Mouse (Mus musculus) T-helper 17 cell (primary cell): ENCODE measurements at regions not wholly inside any gene's neighbourhood (a gene's known extent, or its start where the extent isn't known, plus 50 kb on each side); places are given as distances from the start of the nearest gene placed in this dataset.

ENCODE experiments used
- in situ Hi-C, 2 experiments: fragments of 300-600 bp; cut with MboI, MseI; formaldehyde crosslinking; loops; 1 replicate in 1 of 2; 2 replicates in 1 of 2; pipeline ENCODE4 v1.15.1; 2025; ENCODE audit warnings: high pct_unique_total_duplicates in 2 of 2

DNA sequence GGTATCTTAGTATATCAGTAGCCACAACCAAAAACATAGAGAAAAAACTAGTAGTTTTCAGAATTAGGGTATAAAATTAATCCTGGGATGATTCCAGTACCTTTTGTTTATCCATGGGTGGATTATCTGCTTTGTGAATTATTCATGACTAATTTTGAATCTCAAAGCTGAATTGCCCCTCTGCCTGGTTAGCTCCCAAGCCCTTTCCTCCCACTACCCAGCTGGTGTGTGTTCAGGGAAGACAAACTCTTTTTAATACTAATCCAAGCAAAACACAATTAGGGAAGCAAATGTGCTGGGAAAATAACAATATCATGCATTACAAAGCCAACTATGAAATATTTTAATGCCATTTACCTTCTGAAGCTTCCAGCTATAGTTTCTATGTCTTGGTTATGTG, 347.4 kb downstream of the Gm43517 start:
- in situ Hi-C loops = no loop called here

GRCm38 (mm10) chr12:49737100-49737499, 352.1 kb downstream of the Gm43517 start:
- in situ Hi-C loops = no loop called here

DNA sequence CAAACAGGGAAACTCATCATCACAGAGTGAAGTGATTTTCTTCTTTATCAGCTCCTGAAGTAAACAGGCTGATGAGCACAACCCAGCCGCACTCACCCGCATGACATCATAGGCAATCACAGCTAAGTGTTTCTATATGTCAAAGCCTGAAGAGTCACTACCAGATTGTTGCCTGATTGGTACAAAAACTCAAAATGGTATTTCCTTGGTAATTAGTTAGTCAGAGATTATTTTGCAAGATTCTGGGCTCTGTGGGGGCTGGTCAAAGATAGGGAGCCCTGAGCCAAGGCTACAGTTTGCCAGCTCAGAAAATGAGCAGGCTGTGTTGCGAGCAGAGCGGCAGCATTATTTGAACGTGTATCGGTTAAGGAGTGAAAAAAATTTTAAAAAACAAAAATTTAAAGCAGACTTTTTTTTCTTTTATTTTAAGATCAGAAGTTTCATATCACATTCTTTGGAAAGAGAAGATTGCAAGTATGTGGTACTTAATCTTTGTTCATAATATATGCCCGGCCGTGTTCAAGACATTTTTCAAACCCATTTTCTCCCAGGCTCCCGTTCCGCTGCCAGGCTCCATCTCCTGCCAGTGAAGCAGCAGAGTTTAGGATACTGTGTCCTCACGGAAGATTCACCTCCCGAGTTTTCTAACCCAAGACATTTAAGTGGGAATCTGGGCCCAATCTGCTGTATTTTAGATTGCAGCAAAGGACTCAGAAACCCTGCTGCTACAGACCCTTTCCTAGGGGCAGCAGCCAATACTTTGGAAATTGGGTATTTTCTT, 355.2 kb downstream of the Gm43517 start:
- in situ Hi-C loops = no loop called here

DNA sequence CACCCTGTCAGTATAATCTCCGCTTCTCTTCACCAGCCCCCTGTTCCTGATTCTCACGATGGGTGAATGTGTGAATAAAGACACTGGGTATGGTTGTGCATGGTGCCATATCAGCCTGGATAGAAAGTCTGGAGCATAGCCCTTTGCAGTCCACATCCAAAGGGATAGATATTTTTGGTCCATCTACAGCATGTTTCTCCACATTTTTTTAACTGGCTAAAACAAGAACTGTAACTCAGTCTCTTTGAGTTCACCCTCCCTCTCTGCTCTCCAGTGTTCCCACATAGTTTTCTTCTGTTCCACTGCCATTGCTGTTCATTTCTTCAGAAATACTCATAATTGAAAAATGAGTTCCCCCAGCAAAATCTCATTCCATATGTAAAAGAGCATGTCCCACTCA, 358.4 kb downstream of the Gm43517 start:
- in situ Hi-C loops = no loop called here

- in situ Hi-C loops = no loop called here
Observed at GRCm38 (mm10) chr12:49747081-49747480, 362.1 kb downstream of the Gm43517 start.

- in situ Hi-C loops = no loop called here
Observed at GRCm38 (mm10) chr12:49758391-49758790, 373.4 kb downstream of the Gm43517 start.

DNA sequence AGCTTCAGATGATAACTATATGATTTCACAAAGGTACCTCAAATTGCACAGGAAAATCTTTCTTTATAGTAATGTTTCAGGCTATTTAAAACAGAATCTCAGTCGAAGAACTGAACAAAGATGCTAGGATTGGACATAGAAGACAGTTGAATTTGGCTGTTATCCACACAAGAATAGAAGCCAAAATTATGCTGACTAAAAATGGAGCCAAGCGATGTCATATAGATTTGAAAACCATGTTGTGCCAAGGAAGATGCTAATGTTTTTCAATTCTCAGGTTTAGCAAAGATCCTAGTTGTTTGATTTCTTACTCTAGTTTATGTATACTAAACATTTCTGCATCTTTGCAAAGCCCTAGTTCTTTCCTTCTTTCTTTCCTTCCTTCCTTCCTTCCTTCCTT, 379.6 kb downstream of the Gm43517 start:
- in situ Hi-C loops = no loop called here

- in situ Hi-C loops = no loop called here
Observed at GRCm38 (mm10) chr12:49808341-49808740, 423.4 kb downstream of the Gm43517 start.

GRCm38 (mm10) chr12:49814653-49815052, 429.7 kb downstream of the Gm43517 start:
- in situ Hi-C loops = no loop called here

DNA sequence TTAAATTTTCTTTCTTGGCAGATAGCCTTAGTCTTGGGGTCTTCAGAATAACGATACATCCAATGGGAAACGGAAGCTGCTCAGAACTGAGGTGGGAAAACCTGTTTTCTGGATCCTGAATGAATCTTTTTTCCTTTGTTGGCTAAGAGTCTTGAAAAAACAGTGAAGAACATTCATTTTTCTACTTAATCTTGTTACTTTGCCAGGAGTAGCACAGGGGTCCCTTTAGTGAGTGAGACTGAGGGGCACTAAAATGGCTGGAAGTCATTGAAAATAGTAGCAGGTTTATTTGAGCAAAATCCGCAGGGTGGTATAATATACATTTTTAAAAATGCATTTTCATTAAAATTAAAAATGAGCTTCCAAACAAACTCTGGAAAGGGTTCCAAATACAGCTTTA, 442.8 kb downstream of the Gm43517 start:
- in situ Hi-C loops = loop anchor here in 1 of 2 experiments (10.0 kb wide), 1 partner anchor 1277 kb away; no protein-coding TSS in a partner anchor

DNA sequence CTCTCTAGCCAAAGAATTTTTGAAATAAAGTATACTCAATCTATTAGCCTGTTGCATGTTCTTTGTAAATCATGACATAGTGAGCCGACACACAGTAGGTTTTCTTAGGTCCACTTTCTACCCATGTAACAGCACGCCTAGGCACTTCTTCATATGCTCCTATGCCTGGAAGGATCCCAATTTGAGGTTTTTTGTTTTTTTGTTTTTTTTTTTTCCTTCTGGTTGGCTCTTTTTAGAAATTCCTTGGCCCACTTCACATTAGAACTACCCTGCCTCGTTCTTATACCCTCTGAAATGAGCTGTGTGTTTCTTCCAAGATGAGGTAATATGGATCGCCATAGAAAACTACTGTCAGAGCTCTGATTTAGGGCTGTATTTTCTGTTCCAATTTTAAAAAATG, 443.6 kb downstream of the Gm43517 start:
- in situ Hi-C loops = loop anchor here in 1 of 2 experiments (10.0 kb wide), 1 partner anchor 1276 kb away; no protein-coding TSS in a partner anchor

DNA sequence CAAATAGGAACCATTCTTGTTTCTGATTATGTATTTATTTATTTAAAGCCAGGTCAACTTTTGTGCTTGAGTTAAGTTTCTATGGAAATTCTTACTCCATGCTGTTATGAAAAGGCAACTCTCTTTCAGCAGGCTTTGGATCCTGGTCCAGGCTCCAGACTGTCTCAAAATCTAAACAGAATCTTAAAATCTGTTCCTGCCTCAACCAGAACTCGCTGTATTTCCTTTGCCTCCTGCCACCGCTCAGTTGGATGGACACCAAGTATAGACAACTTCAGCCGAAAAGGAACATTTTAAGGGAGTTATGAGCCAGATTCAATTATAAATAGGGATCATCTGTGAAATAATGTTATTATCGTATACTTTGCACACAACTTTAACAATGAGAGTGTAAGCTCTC, 445.7 kb downstream of the Gm43517 start:
- in situ Hi-C loops = no loop called here

DNA sequence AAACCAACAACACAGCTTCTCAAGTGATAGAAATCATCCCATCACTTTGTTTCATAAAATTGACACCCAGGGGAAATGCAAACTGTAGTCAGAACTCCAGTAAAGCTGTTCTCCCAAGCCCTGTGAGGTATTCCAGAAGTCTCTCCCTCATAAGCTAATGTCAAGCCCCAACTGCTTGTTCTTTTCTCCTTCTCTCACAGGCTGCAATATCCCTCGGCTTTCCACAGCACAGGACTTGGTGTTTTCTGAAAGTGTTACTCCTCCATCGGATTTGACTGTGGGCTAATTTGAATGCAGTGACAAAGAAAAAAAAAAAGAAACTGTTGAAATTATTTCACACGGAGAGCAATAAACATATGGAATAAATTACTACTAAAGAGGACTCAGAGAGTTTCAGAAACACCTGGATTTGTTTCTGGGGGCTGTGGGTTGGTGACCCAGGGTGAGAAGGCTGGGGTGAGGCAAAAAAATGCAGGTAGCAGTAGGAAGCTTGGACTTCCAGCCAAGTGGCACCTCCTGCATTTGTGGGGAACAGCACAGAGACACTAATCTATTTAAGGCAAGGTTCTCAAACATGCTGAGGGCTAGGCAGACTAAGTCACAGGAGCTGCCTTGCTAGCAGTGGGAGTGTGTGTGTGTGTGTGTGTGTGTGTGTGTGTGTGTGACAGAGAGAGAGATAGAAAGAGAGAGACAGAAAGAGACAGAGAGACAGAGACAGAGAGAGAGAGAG, 447.3 kb downstream of the Gm43517 start:
- in situ Hi-C loops = no loop called here

DNA sequence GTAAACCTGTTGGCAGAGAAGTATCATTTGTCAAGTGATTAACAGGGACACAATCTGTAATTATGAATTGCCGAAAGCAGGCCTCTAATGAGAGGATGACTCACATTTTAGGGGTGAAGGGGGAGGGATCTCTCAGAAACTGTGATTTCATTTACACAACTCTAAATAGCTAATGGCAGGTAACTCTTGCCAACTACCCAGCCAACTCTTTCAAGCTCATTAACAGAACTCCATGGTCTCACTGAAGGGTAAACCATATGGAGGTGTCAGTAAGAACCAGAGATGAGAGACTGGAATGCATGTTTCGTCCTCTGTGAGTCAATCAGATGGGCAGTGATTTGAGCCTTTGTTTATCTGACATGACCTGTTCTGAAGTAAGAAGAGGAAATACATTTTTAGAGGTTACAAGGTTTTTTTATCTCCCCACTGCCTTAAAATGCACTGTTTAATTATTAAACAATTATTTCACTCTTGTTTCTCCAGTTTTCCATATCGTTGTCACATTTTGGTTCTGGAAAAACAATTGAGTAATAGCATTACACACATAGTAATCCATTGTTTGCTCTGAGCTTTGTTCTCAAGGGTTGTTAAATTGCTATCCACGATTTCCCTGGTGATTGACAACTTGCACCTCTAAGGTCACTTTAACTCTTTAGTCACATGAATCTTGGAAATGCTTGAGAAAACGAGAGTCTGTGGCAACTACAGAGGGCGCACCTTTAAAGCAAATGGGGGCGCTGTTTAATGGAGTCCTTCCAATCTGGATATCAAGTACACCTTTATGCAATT, 451.5 kb downstream of the Gm43517 start:
- in situ Hi-C loops = no loop called here

DNA sequence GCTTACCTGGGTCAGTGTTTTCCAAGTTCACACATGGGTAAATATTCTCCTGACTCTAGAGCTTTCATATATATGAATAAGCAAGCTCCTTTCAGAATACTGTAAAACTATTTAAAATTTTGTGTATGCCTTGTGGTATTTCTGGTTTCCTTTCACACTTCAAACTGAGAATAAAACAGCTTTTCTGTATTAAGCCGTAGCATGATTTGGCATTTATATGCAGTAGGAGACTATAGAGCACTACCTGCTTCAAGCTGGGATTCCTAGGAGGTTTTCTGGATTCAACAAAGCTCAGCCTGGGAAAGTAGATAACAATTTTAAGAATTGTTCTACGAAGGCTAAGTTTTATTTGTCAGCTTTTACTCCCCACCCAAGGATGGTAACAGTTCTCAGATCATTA, 500.5 kb downstream of the Gm43517 start:
- in situ Hi-C loops = no loop called here

DNA sequence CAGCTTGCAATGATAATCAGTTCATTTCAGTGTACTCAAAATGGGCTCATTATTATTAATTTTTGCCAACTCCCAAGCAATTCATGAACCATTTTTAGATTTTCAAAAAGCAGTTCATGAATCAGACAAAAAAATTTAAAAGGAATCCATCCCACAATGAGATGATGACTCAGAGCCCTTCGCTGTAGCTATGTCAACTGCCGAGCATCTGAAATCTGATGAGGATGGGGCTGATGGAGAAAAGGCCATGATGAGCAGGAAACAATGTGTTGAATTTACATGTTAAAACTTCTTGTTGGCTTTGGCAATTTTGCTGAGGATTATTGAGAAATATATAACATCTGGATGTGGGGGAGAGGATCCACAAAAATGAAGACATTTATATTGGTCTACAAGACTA, 502.3 kb downstream of the Gm43517 start:
- in situ Hi-C loops = no loop called here

DNA sequence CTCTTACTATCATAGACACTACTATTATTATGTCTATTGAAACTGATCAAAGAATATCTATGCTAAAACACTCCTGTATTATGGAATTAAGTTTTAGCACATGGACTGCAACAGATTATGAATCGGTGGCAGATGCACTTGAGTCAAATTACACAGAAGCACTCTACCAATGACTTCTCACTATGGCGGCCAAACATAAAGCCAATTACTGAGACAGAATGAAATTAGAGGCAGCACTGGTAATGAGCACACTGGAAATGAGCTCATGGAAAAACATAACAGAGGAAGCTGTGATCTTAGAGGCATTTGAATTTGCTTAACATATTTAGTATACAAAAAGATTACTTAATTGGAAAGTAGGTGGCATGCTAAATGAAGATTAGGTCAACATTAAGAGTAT, 512.8 kb downstream of the Gm43517 start:
- in situ Hi-C loops = no loop called here

DNA sequence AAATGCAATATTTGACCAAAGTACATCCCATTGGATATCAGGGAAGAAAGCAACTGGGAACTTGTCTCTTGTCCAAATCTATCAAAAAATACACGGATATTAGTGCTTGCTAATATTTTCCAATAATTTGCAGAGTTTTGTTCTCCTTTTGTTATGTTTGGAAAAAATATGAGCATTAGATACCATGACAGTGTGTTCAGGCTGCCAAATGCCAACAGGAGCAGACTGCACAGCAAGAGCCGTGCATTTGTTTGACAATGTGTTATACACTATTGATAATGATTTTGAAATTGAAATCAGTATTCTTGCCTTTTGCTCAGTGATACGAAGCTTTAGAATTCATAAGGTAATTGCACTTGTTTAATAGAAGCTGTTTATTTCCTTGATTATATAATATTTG, 530.7 kb downstream of the Gm43517 start:
- in situ Hi-C loops = no loop called here

GRCm38 (mm10) chr12:49921608-49922007, 536.6 kb downstream of the Gm43517 start:
- in situ Hi-C loops = no loop called here

- in situ Hi-C loops = no loop called here
Observed at GRCm38 (mm10) chr12:49940818-49941217, 555.8 kb downstream of the Gm43517 start.

GRCm38 (mm10) chr12:49944911-49945627, 560.1 kb downstream of the Gm43517 start:
- in situ Hi-C loops = no loop called here
